Mouse (Mus musculus) liver, embryonic 15.5 days (tissue): ENCODE results near the gene Klrb1a. TPM values are rescaled to one million over a fixed set of nuclear protein-coding genes. Genes with fewer than 3 reads are reported as not detected.
"Not testable (repeated sequence)": the region's sequence is repeated elsewhere in the genome, so short reads cannot be mapped to it uniquely, and the experiment has no call there.

Source experiments
- ATAC-seq: fragments of 200-750 bp; cut with Nextera tagmentation; 2 replicates; pipeline ENCODE4 v1.8.0; 2017; ENCODE audit warnings: moderate number of reproducible peaks, mild to moderate bottlenecking, moderate library complexity; ENCODE audit not compliant: insufficient read depth
- H3K27ac ChIP-seq: fragments of 300-500 bp; sonication (generic); replicated peaks from 2 replicates; pipeline ENCODE4 v1.5.1; 2015; ENCODE audit warnings: mild to moderate bottlenecking, inconsistent platforms
- H3K27me3 ChIP-seq: fragments of 300-500 bp; sonication (generic); 2 replicates; pipeline ENCODE4 v1.6.1; 2015; ENCODE audit warnings: mild to moderate bottlenecking, inconsistent platforms
- H3K36me3 ChIP-seq: fragments of 300-500 bp; sonication (generic); replicated peaks from 2 replicates; pipeline ENCODE4 v1.6.1; 2015; ENCODE audit warnings: moderate library complexity, mild to moderate bottlenecking, inconsistent platforms
- H3K4me1 ChIP-seq: fragments of 300-500 bp; sonication (generic); replicated peaks from 2 replicates; pipeline ENCODE4 v1.6.1; 2015; ENCODE audit warnings: inconsistent platforms
- H3K4me2 ChIP-seq: fragments of 300-500 bp; sonication (generic); 2 replicates; pipeline ENCODE4 v1.6.1; 2015; ENCODE audit warnings: moderate library complexity, mild to moderate bottlenecking, inconsistent platforms
- H3K4me3 ChIP-seq: fragments of 300-500 bp; sonication (generic); replicated peaks from 2 replicates; pipeline ENCODE4 v1.5.1; 2015; ENCODE audit warnings: mild to moderate bottlenecking, inconsistent platforms
- H3K9ac ChIP-seq: fragments of 300-500 bp; sonication (generic); 2 replicates; pipeline ENCODE4 v1.6.1; 2015; ENCODE audit warnings: moderate library complexity, mild to moderate bottlenecking, inconsistent platforms
- H3K9me3 ChIP-seq: fragments of 300-500 bp; sonication (generic); replicated peaks from 2 replicates; pipeline ENCODE4 v1.6.1; 2016; ENCODE audit warnings: inconsistent platforms
- WGBS: fragments of 180-500 bp; shearing (Covaris S2); methylation state at CpG from one replicate; pipeline ENCODE4 v1.1.7; 2015; ENCODE audit warnings: mixed read lengths; ENCODE audit not compliant: insufficient replicate concordance; 5-methylcytosine and 5-hydroxymethylcytosine counted together
- polyA plus RNA-seq: library from polyadenylated mRNA; unstranded; fragments of >200 nt; fragmentation: Nextera tagmentation; extraction: Ambion mirVana; gene quantifications from 2 replicates; pipeline ENCODE4 v1.2.1, GENCODE M21; 2015

The Klrb1a gene
- polyA plus RNA-seq, 1 experiment from 2014 or later, result 0.51 TPM

GRCm38 (mm10) chr6:128640673-128641072 is 17.3 kb upstream of the Klrb1a start:
- 84% methylated on average over 1 of the region's 1 CpGs for WGBS
- Histone ChIP-seq H3K4me2 (no peak overlapping the region), H3K27ac (no peak overlapping the region), H3K9ac (no peak overlapping the region), H3K27me3 (no peaks in the 10 kb centered on the region), H3K36me3 (no peaks in the 10 kb centered on the region), H3K4me3 (no peak overlapping the region), H3K4me1 (no peaks in the 10 kb centered on the region), H3K9me3 (no peaks in the 10 kb centered on the region)
- no peak for ATAC-seq

- H3K4me3 ChIP-seq, H3K9ac ChIP-seq, H3K9me3 ChIP-seq, H3K4me1 ChIP-seq, H3K4me2 ChIP-seq, H3K27me3 ChIP-seq, H3K36me3 ChIP-seq: not testable (repeated sequence)
- peak; percentile 80 for ATAC-seq
- 47% methylated on average over 15 of the region's 15 CpGs for WGBS
- H3K27ac ChIP-seq, result peak overlapping the region; percentile 51
Measured at GRCm38 (mm10) chr6:128630912-128631905, 7.9 kb upstream of the Klrb1a start.

DNA sequence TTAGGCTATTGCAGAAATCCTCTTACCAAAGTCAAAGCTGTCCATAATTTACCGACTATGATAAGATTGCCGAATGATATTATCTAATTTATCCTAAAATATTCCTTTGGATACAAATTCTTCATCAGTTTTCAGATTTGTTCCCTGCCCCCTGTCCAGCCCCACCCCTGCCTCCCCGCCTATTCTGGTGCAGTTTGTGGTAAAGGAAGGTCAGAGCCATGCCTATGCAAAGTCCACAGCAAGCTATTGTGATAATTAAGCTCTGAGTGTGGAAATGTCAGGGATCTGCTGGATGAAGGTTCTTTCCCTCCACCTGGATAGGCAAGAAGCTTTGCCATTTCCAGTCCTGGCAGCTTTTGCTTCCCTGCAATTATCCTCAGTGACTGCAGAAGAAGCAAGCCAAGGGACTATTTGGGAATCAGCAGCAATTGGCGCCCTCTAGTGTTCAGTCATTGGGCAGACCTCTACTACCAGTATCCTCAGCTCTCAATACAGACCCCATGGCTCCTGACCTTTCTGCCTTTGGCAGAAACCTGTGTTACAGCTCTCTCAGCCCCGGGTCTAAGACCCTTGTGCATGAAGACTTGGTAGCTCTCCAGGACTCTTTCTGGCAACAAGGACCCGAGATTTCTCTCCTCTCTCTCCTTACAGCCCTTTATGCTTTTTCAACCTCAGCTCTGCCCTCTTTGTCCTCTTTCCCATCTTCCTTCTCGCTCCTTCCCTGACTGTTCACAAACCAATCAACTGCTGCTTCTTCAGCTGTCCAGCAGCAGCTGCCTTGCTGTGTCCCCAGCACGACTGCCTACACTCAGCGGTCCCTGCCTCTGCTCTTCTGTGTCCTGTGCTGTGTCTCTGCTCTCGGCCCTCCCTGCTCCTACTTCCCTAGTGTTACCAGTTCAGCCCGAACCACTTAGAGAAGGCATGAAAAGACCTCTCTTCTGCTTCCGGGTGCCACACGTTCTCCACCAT is 6.7 kb upstream of the Klrb1a start:
- not testable (repeated sequence) for H3K4me1 ChIP-seq, H3K27me3 ChIP-seq, H3K9me3 ChIP-seq, H3K9ac ChIP-seq, H3K36me3 ChIP-seq, H3K4me3 ChIP-seq, H3K4me2 ChIP-seq
- peak overlapping the region; percentile 51; the same call in 1 of the 2 replicates for H3K27ac ChIP-seq
- ATAC-seq, result peak; percentile 40; the same call in 1 of the 2 replicates
- 38% methylated on average over 13 of the region's 13 CpGs for WGBS

DNA sequence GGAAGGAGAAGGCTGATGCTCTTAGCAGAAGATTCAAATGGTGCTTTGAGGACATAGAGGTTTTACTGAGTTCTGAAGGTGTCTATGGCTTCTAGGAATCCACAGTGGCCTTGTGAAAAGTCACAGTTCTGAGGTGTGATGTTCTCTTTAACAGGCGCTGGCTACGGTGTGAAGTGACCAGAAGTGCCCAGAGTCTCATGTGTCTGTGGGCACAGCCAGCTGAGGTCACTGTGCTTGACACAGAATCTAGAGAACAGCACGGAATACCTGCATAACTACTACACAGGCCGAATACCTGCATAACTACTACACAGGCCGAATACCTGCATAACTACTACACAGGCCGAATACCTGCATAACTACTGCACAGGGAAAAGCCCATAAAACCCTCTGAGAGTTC is 1.9 kb upstream of the Klrb1a start:
- not testable (repeated sequence) for H3K4me1 ChIP-seq, H3K36me3 ChIP-seq, H3K27ac ChIP-seq, ATAC-seq, H3K9ac ChIP-seq, H3K4me3 ChIP-seq, H3K4me2 ChIP-seq, H3K9me3 ChIP-seq, H3K27me3 ChIP-seq
- WGBS, result 73% methylated on average over 6 of the region's 6 CpGs

- H3K9ac ChIP-seq, result no peak overlapping the region
- H3K27ac ChIP-seq, result no peak overlapping the region
- H3K4me2 ChIP-seq, result no peak overlapping the region
- H3K4me3 ChIP-seq, result no peak overlapping the region
- H3K4me1 ChIP-seq, result no peaks in the 10 kb centered on the region
- H3K36me3 ChIP-seq, result no peaks in the 10 kb centered on the region
- no peaks in the 10 kb centered on the region for H3K9me3 ChIP-seq
- 45% methylated on average over 4 of the region's 4 CpGs for WGBS
- H3K27me3 ChIP-seq, result no peaks in the 10 kb centered on the region
- no peak for ATAC-seq
Measured at GRCm38 (mm10) chr6:128624425-128624824, 1.1 kb upstream of the Klrb1a start.

DNA sequence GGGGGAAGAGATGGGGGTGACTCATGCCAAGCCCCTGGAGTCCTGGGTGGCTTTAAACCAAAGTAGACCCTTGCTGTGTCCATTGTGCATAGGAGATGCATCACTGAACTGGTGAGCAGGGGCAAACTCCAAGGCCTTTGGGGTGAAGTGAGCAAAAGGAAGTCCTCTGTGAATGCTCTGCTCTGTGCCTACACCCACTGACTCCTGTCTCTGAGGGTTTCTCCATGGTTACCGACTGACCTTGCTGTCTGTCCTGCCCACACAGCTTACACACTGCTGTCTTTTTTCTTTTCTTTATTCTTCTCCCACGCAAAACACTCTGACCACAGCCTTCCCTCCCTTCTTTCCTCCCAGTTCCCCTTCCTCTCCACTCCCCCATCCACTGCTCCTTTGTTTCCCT is 600 bp downstream of the Klrb1a start:
- no peaks in the 10 kb centered on the region for H3K27me3 ChIP-seq
- no peaks in the 10 kb centered on the region for H3K4me1 ChIP-seq
- ATAC-seq, result no peak
- H3K9me3 ChIP-seq, result no peaks in the 10 kb centered on the region
- no peak overlapping the region for H3K4me2 ChIP-seq
- H3K36me3 ChIP-seq, result no peaks in the 10 kb centered on the region
- H3K27ac ChIP-seq, result no peak overlapping the region
- no peak overlapping the region for H3K9ac ChIP-seq
- no peak overlapping the region for H3K4me3 ChIP-seq
- WGBS, result 39% methylated on average over 2 of the region's 2 CpGs

DNA sequence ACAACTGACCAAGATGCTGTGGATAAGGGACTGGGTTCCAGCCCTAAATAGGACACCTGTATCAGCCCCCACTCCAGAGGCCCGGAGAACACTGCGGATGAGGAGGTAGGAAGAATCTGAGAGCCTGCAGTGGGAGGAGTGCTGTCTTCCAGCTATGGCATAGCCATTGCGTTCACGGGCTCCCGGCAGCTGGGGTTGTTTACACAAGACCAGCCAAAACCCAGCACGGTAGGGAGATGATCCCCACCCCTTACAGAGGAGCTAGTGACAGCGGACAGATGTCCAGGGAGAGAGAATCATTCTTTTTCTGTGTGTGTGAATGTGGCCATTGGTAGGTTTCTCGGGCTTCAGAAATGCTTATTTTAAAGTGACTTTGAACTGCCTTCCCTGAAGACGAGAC is 17.0 kb downstream of the Klrb1a start:
- Histone ChIP-seq H3K36me3 (no peaks in the 10 kb centered on the region), H3K9ac (no peak overlapping the region), H3K27ac (no peak overlapping the region), H3K4me2 (no peak overlapping the region), H3K27me3 (no peaks in the 10 kb centered on the region), H3K4me3 (no peak overlapping the region), H3K9me3 (no peaks in the 10 kb centered on the region), H3K4me1 (no peaks in the 10 kb centered on the region)
- no peak for ATAC-seq
- WGBS, result 60% methylated on average over 9 of the region's 9 CpGs

- Histone ChIP-seq H3K4me1 (no peaks in the 10 kb centered on the region), H3K27me3 (no peaks in the 10 kb centered on the region), H3K9ac (no peak overlapping the region), H3K36me3 (no peaks in the 10 kb centered on the region), H3K9me3 (no peaks in the 10 kb centered on the region), H3K4me2 (no peak overlapping the region), H3K4me3 (no peak overlapping the region), H3K27ac (no peak overlapping the region)
- ATAC-seq, result no peak
- WGBS, result 16% methylated on average over 5 of the region's 5 CpGs
Measured at GRCm38 (mm10) chr6:128604512-128604911, 18.8 kb downstream of the Klrb1a start.

GRCm38 (mm10) chr6:128602463-128603201 is 20.7 kb downstream of the Klrb1a start:
- no peak overlapping the region for H3K4me2 ChIP-seq
- ATAC-seq, result no peak
- no peak overlapping the region for H3K9ac ChIP-seq
- H3K4me1 ChIP-seq, result no peaks in the 10 kb centered on the region
- H3K9me3 ChIP-seq, result no peaks in the 10 kb centered on the region
- H3K4me3 ChIP-seq, result no peak overlapping the region
- WGBS, result 48% methylated on average over 10 of the region's 10 CpGs
- no peaks in the 10 kb centered on the region for H3K36me3 ChIP-seq
- no peaks in the 10 kb centered on the region for H3K27me3 ChIP-seq
- H3K27ac ChIP-seq, result no peak overlapping the region

DNA sequence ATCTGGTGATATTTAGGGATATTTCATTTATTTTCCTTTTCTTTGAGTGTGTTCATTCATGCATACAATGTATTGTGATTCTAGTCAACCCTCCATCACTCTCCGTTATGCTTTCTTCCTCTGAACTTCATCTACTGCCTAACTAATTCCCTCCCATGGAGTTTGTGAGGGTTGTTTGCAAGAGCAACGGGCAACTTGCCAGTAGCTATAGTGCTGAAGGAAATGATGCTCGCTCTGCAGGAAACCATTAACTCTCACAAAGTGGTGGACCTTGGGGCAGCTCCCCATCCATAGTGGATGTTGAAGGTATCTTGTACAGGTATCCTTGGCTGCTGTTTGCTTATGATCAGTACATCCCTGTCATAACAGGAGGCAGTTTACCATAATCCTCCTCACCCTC is 21.3 kb downstream of the Klrb1a start:
- no peaks in the 10 kb centered on the region for H3K9me3 ChIP-seq
- WGBS, result 40% methylated on average over 3 of the region's 3 CpGs

More for the DNA sequence above, 21.3 kb downstream of the Klrb1a start:
- Histone ChIP-seq H3K4me2 (no peak overlapping the region), H3K4me3 (no peak overlapping the region), H3K27me3 (no peaks in the 10 kb centered on the region), H3K36me3 (no peaks in the 10 kb centered on the region), H3K27ac (no peak overlapping the region), H3K4me1 (no peaks in the 10 kb centered on the region), H3K9ac (no peak overlapping the region)
- no peak for ATAC-seq
